26 mouse cellular contexts compared by ENCODE assay signal in the genomic region with DNA sequence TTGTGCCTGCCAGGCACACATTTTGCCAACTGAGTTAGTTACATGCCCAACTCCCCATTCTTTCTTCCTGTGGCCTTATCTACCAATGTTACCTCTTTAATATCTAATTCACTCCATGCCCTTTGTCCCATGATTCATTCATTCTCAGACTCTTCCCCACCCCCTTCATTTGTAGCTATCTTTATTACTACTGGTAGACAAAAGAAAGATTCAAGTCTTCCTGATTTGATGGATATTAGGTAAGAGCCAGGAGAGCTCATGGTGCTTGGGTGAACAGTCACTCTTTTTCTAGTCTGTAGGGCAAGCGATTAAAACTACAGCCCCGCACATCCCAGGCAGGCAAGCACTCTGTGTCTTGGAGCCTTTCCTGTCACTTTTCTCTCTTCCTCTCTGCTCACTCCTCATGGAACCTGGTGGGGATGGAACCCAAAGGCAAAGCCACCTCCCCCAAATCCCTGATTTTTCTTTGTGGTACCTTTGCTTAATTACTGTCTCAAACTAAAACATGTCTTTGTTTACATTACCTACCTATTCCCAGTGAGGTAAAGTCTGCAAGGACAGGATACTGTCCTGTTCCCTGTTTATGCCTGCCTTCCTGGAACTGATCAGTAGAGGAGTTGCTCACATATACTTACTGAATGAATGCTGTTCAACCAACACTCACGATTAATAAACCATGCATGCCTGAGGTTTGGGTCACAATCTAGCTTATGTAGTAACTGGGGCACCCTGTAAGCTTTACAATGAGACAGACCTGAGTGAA.
"Had no signal": no experiment of that assay in that cellular context is flagged by ENCODE, and none has a peak within 500 bp of the region (broad histone marks: within the 10 kb centered on the region; RNA-seq: fewer than 3 reads in every experiment).

No protein-coding gene starts in this region.

- H3K4me1 ChIP-seq: heart, embryonic 10.5 days; heart, embryonic 12.5 days; hindbrain, embryonic 10.5 days; hindbrain, embryonic 12.5 days; limb, embryonic 12.5 days; liver, embryonic 15.5 days had no signal

- DNase-seq: gastrocnemius, adult 2 months; gastrocnemius, postnatal 10 days; gastrocnemius, postnatal 25 days; heart, adult 11 months; heart, postnatal 10 days; heart, postnatal 4 days; kidney, adult 18-20 months; kidney, adult 8-10 months; kidney, postnatal 10 days; kidney, postnatal 25 days; kidney, postnatal 4 days; layer of hippocampus, adult 9-11 months; layer of hippocampus, postnatal 36 days; left cerebral cortex, postnatal 4 days; liver; liver, embryonic 13.5 days had no signal

- H3K4me2 ChIP-seq: heart, embryonic 12.5 days; hindbrain, embryonic 12.5 days; hindbrain, embryonic 14.5 days; limb, embryonic 12.5 days; liver, embryonic 11.5 days; liver, embryonic 13.5 days; liver, embryonic 15.5 days had no signal

- H3K27me3 ChIP-seq: heart, embryonic 12.5 days; hindbrain, embryonic 12.5 days; limb, embryonic 12.5 days; liver, embryonic 13.5 days; liver, embryonic 15.5 days had no signal

- H3K4me3 ChIP-seq: gastrocnemius, adult 2 months; heart, embryonic 10.5 days; heart, embryonic 12.5 days; hindbrain, embryonic 10.5 days; hindbrain, embryonic 12.5 days; limb, embryonic 12.5 days; liver, embryonic 13.5 days; liver, embryonic 15.5 days had no signal

- H3K27ac ChIP-seq: gastrocnemius, adult 2 months; heart, embryonic 10.5 days; hindbrain, embryonic 10.5 days; hindbrain, embryonic 12.5 days; hindbrain, embryonic 14.5 days; limb, embryonic 12.5 days; liver, embryonic 13.5 days; liver, embryonic 15.5 days had no signal

- ATAC-seq: hindbrain, embryonic 16.5 days; inflammation-experienced regulatory T-cells, adult 6 months had no signal

- H3K9ac ChIP-seq: heart, embryonic 12.5 days; hindbrain, embryonic 12.5 days; hindbrain, embryonic 14.5 days; limb, embryonic 12.5 days; liver, embryonic 13.5 days; liver, embryonic 15.5 days had no signal

- H3K9me3 ChIP-seq: heart, embryonic 10.5 days; hindbrain, embryonic 10.5 days; hindbrain, embryonic 12.5 days; limb, embryonic 12.5 days; liver, embryonic 13.5 days; liver, embryonic 15.5 days had no signal
